Mouse (Mus musculus) MEL-GATA-1-ER (cell line): ENCODE measurements at regions not wholly inside any gene's neighbourhood (a gene's known extent, or its start where the extent isn't known, plus 50 kb on each side); places are given as distances from the start of the nearest gene placed in this dataset.

Experiments used
- DNase-seq: peaks from one replicate; pipeline ENCODE4 v3.0.0-alpha.2; 2012; ENCODE audit warnings: low read depth; ENCODE audit errors: extremely low read depth

DNA sequence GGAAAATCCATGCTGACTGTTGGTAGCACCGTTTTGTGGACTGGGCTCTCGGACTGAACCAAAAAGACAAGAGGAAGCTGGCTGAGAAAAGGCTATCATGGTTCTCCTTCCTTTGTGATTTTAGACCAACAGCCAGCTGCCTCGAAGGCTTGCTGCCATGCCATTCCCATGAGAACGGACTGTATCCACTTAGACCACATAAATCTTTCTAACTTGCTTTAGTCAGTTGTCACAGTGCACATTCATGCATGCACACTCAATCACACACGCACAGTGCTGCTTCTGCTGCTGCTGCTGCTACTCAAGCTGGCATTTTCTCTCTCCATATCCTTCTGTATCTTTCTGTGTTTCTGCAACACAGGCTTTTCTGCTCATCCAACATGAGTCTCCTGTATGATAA, 1405.8 kb downstream of the Gsdmc2 start:
- DNase-seq, result no peak

DNA sequence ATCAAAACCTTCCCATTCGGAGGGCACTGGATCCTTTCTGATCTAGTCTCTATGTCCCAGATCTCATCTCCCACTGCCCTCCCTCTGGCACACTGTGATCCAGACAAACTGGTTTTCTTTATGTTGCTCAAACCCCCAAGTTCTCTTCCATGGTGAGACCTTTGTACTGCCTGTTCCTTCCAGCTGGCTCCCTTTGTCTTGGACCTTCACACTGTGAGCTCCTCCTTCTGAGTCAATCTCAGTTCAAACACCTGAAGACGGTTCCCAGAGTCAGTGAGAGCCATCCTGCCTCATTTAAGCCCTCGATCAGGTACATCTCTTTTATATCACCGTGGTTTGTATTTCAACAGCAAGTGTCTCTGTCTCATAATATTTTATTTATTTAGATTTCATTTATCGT, 1408.3 kb downstream of the Gsdmc2 start:
- DNase-seq, result no peak

GRCm38 (mm10) chr15:62435141-62435680, 1409.8 kb downstream of the Gsdmc2 start:
- no peak for DNase-seq

- peak; percentile 11 for DNase-seq
Measured at GRCm38 (mm10) chr15:62432742-62433245, 1412.2 kb downstream of the Gsdmc2 start.

DNA sequence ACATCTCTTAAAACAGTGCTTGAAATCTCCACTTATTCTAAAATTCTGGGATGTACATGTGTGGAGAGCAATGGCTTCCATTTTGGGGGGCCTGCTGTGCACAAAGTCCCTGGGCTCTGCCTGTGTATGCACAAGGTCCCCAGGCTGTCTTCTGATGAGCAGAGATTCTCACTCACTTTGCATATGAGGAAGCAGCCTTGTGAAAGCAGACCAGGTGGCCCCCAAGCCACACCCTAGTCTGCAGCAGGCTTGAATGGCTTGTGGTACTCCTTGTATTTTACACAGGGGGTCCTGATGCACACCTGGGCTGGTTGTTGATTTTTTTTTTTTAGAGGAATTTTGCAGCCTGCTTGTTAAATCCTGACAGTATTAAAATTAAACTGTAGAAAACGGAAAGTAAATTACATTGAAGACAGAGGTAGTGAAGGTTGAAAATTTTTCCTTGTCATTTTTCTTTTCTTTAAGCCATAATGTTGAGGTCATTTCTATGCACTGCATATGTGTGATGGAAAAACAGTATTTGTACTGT, 1413.8 kb downstream of the Gsdmc2 start:
- no peak for DNase-seq

DNA sequence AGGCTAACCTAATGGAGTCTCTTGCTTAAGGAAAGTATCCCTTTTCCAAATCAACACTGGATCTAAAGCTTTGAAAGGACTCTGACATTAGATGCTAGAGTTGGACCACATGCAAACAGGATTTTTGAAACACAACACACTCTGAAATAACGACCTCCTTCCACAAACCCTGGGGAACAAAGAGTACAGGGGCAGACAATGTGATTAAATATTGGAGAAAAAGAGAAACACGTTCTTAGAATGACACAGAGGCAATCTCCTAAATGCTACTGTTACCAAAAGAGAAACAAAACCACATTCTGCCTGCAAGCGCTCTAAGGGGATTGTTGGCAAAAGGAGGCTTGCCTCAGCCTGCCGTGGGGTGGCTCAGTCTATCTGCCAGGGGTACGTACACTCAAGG, 1422.0 kb downstream of the Gsdmc2 start:
- DNase-seq, result no peak

DNA sequence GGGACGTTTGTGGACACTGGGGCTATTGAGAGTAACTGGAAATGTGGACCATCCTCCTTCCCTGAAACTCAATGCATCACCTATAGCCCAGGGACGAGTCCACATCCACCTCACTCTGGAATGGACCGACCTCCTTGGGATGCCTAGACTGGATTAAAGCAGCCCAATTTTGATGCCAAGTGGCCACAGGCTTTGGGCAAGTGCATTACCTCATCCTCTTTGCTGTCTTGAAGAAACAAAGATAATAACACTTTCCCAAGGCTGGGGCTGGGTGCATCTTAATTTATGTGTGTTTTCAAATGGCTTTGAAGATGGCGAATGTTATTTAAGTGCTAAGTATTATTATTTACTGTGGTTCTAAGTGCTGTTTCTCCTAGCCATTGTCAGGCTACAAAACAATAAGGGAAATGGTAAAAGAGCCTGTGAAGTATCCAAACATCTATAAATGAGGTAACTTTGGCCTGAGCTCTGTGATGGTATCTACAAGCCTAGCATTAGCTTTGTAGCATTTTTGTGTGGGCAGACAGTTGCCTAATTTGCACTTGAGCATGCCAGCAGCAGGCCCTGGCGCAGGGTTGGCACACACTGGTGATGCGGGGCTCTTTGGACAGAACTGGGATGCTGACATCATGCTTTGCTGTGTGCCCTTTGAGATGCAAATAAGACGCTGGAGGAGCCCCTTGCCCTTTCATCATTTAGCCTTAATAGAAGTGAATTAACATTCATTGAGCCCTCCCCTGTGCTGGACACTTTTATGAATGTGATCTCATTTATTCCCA, 1423.7 kb downstream of the Gsdmc2 start:
- no peak for DNase-seq

GRCm38 (mm10) chr15:62416691-62417090, 1428.3 kb downstream of the Gsdmc2 start:
- DNase-seq, result no peak

GRCm38 (mm10) chr15:62413694-62414093, 1431.3 kb downstream of the Gsdmc2 start:
- peak; percentile 19 for DNase-seq

DNA sequence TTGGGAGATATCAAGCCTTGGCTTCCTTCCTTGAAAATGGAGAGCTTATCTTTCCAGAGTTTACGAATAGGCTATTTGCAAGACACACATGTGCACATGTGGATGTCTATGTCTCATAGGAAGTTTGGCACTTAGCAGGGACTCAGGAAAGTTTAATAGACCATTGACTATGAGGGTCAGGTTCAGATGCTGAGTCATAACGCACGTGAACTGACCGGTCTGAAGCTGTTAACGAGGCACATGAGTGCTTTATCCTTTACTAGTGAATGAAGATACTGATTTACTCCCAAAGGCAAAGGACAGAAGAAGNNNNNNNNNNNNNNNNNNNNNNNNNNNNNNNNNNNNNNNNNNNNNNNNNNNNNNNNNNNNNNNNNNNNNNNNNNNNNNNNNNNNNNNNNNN, 1442.8 kb downstream of the Gsdmc2 start:
- DNase-seq, result no peak

DNA sequence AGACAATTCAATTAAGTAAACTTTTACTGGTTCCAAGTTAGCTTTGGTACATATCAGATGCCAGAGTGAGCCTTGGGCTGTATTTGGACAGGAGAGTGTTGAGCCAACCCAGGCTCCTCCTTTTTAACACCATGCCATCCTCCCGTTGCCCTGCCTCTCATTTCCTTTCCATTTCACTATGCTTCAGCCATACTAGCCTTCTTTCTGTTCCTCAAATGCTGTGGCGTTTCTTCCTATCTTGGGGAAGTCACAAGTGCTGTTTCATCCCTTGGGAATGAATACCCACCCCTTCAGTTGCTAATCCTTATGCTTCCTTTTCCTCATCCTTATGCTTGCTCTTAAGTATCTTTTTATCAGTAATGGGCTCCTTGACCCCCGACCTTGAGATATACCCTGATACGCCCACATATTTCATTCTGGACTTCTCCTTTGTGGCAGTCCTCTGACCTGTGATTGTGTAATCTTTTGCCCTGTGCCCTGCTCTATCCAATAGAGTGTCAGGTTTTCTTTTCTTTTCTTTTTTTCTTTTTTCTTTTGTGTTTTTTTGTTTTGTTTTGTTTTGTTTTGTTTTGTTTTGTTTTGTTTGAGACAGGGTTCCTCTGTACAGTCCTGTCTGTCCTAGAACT, 1443.9 kb downstream of the Gsdmc2 start:
- DNase-seq, result no peak

- DNase-seq, result no peak
Measured at GRCm38 (mm10) chr15:62399381-62399780, 1445.6 kb downstream of the Gsdmc2 start.

- DNase-seq, result no peak
Measured at GRCm38 (mm10) chr15:62397009-62397408, 1448.0 kb downstream of the Gsdmc2 start.

DNA sequence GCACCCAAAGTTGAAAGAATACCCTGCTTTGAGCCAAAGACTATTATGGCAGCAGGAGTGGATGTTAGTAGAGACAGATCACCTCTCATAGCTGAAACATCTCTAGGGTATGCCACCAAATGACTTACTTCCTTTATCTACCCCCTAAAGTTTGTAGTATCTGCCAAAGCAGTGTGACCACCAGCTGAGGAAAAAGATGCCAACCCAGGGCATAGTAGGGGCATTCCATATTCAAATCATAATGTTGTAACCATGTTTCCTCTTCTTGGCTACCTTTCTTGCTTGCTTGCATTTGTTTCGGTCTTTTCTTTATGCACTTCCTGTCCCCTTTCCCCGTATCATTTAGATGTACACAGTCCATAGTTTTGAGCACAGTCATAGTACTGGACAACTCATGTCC, 1449.6 kb downstream of the Gsdmc2 start:
- no peak for DNase-seq

- DNase-seq, result no peak
Measured at GRCm38 (mm10) chr15:62393416-62393815, 1451.6 kb downstream of the Gsdmc2 start.

GRCm38 (mm10) chr15:62392839-62393238, 1452.1 kb downstream of the Gsdmc2 start:
- DNase-seq, result no peak

GRCm38 (mm10) chr15:62392381-62392780, 1452.6 kb downstream of the Gsdmc2 start:
- no peak for DNase-seq

DNA sequence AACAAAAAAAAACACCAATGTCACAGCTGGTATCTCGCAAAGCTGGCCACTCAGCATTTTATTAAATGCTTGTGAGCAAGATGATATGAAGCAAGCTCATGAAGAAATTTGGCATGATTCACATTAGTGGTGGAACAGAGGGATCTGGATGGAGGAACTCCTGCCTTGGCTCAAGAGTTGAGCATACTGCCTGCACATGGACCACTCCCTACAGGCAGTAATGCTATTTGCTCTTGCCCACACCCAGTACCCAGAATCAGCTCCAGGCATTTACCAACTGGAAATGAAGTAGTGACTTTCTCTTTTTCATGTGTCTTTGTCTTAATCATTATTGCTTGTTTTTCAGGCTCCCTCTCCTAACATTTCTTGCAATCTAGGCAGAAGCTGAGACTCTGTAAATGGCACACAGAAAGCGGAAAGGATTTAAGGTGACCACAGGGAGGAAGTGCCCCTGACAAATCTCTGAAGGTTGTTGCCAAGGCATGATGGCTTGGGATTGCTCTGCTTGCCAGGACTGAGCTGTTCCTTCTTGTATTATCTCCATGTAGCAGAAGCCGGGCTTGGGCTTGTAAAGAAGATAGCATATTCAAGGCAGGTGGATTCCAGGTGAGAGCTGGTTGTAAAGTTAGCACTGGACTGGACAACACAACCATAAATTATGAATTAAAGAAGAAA, 1455.4 kb downstream of the Gsdmc2 start:
- no peak for DNase-seq

DNA sequence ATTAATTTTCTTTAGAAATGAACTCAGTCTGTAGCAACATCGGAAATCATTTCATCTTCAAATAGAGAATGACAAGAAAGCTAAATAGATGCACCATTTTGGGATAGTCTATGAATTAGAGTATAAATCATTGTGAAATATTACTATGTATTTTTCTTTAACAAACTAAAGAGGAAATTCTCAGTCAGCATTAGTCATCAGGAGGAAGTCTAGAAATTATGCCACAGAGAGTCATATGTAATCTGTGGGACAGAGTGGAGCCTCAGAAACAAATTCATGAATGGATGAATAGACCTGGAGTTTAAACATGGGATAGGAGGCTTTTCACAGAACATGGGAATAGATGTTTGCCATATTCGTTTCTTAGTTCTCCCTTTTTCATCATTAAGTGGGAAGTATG, 1459.4 kb upstream of the A1bg start:
- no peak for DNase-seq

GRCm38 (mm10) chr15:62374641-62375040, 1451.8 kb upstream of the A1bg start:
- no peak for DNase-seq

GRCm38 (mm10) chr15:62361171-62361570, 1438.4 kb upstream of the A1bg start:
- DNase-seq, result no peak
